Mouse (Mus musculus): Measurements from ENCODE around the gene Guca2b. TPM values are rescaled to one million over a fixed set of nuclear protein-coding genes. Genes with fewer than 3 reads are reported as not detected.

Gene Guca2b
- total and polyA plus RNA-seq, 3 experiments = 1.1 to 2.3 TPM; not detected in 1

DNA sequence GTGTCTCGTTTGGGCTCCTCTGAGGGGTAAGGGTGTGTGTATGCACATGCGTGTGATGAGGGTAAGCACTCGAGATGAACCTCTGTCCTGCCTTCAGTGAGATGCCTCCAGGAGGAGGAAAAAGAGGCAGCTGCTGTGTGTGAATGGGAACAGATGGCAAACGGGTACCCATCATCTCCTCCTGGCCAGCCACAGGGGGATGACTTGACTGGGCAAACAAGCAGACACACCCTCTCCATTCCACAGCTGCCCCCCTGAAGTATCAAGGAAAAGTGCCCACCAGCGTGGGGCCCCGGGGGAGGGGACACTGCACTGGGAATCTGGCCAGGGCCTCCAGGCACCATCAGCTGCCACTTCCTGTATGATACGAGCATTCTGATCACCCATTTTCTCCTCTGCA lies 25.4 kb downstream of the Guca2b start:
- Histone ChIP-seq H3K36me3 (replicated peaks in 1 of 2; ENCODE audit: control insufficient read depth in 1 of 2, insufficient read depth in 1 of 2, low read length in 1 of 2) (peaks cover 23 to 56% of the 10 kb centered on the region in 2 experiments), H3K27ac (ENCODE audit: insufficient read depth, low read depth) (no peak overlapping the region), H3K9me3 (replicated peaks; ENCODE audit: low read length) (no peaks in the 10 kb centered on the region), H3K4me3 (replicated peaks in 1 of 3; ENCODE audit: low read depth in 2 of 3, low read length in 2 of 3, poor library complexity in 1 of 3) (no peak overlapping the region), H3K79me2 (replicated peaks; ENCODE audit: control insufficient read depth, extremely low read depth, insufficient read depth, poor library complexity, severe bottlenecking) (no peaks in the 10 kb centered on the region), H3K4me1 (ENCODE audit: control insufficient read depth in 1 of 2, insufficient read depth in 2 of 2) (peaks cover 2 to 33% of the 10 kb centered on the region in 2 experiments; a peak in 2 of 4 replicates), H3K4me2 (ENCODE audit: insufficient read depth, low read depth, poor library complexity, severe bottlenecking) (no peak overlapping the region), H3K27me3 (replicated peaks) (no peaks in the 10 kb centered on the region), H3K9ac (ENCODE audit: insufficient read depth, low read depth) (no peak overlapping the region)
- in situ Hi-C loops (cut with MboI; ENCODE audit: low pct_ligation_motif_present, low pct_unique_long_range_greater_than_20kb, low sequenced_read_pairs) (loop anchor here (5.0 kb wide), 1 partner anchor 34 kb away; no protein-coding TSS in a partner anchor), dilution Hi-C loops (cut with MboI; ENCODE audit: extremely low pct_ligation_motif_present, extremely low pct_unique_long_range_greater_than_20kb, low sequenced_read_pairs) (no loop called here)
- TF ChIP-seq MAFK (IDR thresholded peaks at IDR 0.05; ENCODE audit: insufficient replicate concordance, low read length) (no peak), POLR2AphosphoS2 (IDR thresholded peaks at IDR 0.05; ENCODE audit: low read depth, low read length) (no peak), HCFC1 (IDR thresholded peaks at IDR 0.05; ENCODE audit: low read depth, low read length) (no peak), USF1 (IDR thresholded peaks at IDR 0.05; ENCODE audit: low read depth, low read length) (no peak)
- DNase-seq (ENCODE audit: extremely low read depth) = no peak

DNA sequence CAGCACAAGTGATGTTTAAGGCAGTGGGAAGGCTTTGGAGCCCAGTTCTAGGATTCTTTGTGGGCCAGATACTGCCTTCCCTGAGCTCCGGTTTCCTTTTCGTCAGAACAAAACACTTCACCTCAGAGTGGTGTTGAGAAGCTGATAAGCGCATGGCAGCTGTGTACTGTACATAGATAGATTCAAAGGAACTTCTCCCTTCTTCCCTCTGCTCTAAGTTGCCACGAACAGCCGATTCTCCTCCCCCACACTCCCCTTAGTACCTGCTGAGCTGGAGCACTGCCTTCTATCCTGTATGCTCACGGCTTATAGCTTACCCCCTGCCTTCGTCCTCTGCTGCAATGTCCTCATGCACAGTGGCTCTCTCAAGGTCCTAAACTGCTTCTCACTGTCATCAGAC lies 26.0 kb downstream of the Guca2b start:
- no peak for DNase-seq (ENCODE audit: extremely low read depth)
- Histone ChIP-seq H3K4me2 (ENCODE audit: insufficient read depth, low read depth, poor library complexity, severe bottlenecking) (no peak overlapping the region), H3K9me3 (replicated peaks; ENCODE audit: low read length) (no peaks in the 10 kb centered on the region), H3K27me3 (replicated peaks) (no peaks in the 10 kb centered on the region), H3K36me3 (replicated peaks in 1 of 2; ENCODE audit: control insufficient read depth in 1 of 2, insufficient read depth in 1 of 2, low read length in 1 of 2) (peaks cover 28 to 56% of the 10 kb centered on the region in 2 experiments), H3K9ac (ENCODE audit: insufficient read depth, low read depth) (no peak overlapping the region), H3K4me3 (replicated peaks in 1 of 3; ENCODE audit: low read depth in 2 of 3, low read length in 2 of 3, poor library complexity in 1 of 3) (no peak overlapping the region), H3K27ac (ENCODE audit: insufficient read depth, low read depth) (no peak overlapping the region), H3K79me2 (replicated peaks; ENCODE audit: control insufficient read depth, extremely low read depth, insufficient read depth, poor library complexity, severe bottlenecking) (no peaks in the 10 kb centered on the region), H3K4me1 (ENCODE audit: control insufficient read depth in 1 of 2, insufficient read depth in 2 of 2) (peaks cover 2 to 33% of the 10 kb centered on the region in 2 experiments; a peak in 2 of 4 replicates)
- dilution Hi-C loops (cut with MboI; ENCODE audit: extremely low pct_ligation_motif_present, extremely low pct_unique_long_range_greater_than_20kb, low sequenced_read_pairs) = no loop called here
- in situ Hi-C loops (cut with MboI; ENCODE audit: low pct_ligation_motif_present, low pct_unique_long_range_greater_than_20kb, low sequenced_read_pairs) = loop anchor here (5.0 kb wide), 1 partner anchor 35 kb away; no protein-coding TSS in a partner anchor
- TF ChIP-seq BHLHE40 (IDR thresholded peaks at IDR 0.05; ENCODE audit: low read depth, low read length) = no peak
- no peak for TF ChIP-seq MAX (IDR thresholded peaks at IDR 0.05; ENCODE audit: low read length)
- TF ChIP-seq USF1 (IDR thresholded peaks at IDR 0.05; ENCODE audit: low read depth, low read length) = no peak
- TF ChIP-seq RCOR1 (conservative IDR thresholded peaks at IDR 0.05; ENCODE audit: low read depth, low read length) = no peak
- TF ChIP-seq POLR2AphosphoS2 (IDR thresholded peaks at IDR 0.05; ENCODE audit: low read depth, low read length) = no peak
- TF ChIP-seq SIN3A (IDR thresholded peaks at IDR 0.05; ENCODE audit: low read length) = no peak
- no peak for TF ChIP-seq CHD1 (IDR thresholded peaks at IDR 0.05; ENCODE audit: low read depth, low read length)

GRCm38 (mm10) chr4:119631115-119631919 lies 27.4 kb downstream of the Guca2b start:
- Histone ChIP-seq H3K9me3 (replicated peaks; ENCODE audit: low read length) (no peaks in the 10 kb centered on the region), H3K4me3 (replicated peaks in 1 of 3; ENCODE audit: low read depth in 2 of 3, low read length in 2 of 3, poor library complexity in 1 of 3) (no peak overlapping the region), H3K4me1 (ENCODE audit: control insufficient read depth in 1 of 2, insufficient read depth in 2 of 2) (peaks cover 2 to 31% of the 10 kb centered on the region in 2 experiments; a peak in 2 of 4 replicates), H3K27ac (ENCODE audit: insufficient read depth, low read depth) (no peak overlapping the region), H3K27me3 (replicated peaks) (no peaks in the 10 kb centered on the region), H3K4me2 (ENCODE audit: insufficient read depth, low read depth, poor library complexity, severe bottlenecking) (no peak overlapping the region), H3K36me3 (replicated peaks in 1 of 2; ENCODE audit: control insufficient read depth in 1 of 2, insufficient read depth in 1 of 2, low read length in 1 of 2) (peaks cover 33 to 65% of the 10 kb centered on the region in 2 experiments), H3K9ac (ENCODE audit: insufficient read depth, low read depth) (no peak overlapping the region), H3K79me2 (replicated peaks; ENCODE audit: control insufficient read depth, extremely low read depth, insufficient read depth, poor library complexity, severe bottlenecking) (no peaks in the 10 kb centered on the region)
- in situ Hi-C loops (cut with MboI; ENCODE audit: low pct_ligation_motif_present, low pct_unique_long_range_greater_than_20kb, low sequenced_read_pairs) (loop anchor here (5.0 kb wide), 1 partner anchor 36 kb away; no protein-coding TSS in a partner anchor), dilution Hi-C loops (cut with MboI; ENCODE audit: extremely low pct_ligation_motif_present, extremely low pct_unique_long_range_greater_than_20kb, low sequenced_read_pairs) (no loop called here)
- peak; percentile 54 for DNase-seq (ENCODE audit: extremely low read depth)
- TF ChIP-seq RCOR1 (conservative IDR thresholded peaks at IDR 0.05; ENCODE audit: low read depth, low read length) (no peak), PAX5 (IDR thresholded peaks at IDR 0.05; ENCODE audit: low read length) (no peak), ZKSCAN1 (IDR thresholded peaks at IDR 0.05; ENCODE audit: borderline replicate concordance, low read depth, low read length) (no peak), MAZ (IDR thresholded peaks at IDR 0.05; ENCODE audit: low read depth, low read length) (no peak), SMC3 (IDR thresholded peaks at IDR 0.05; ENCODE audit: low read depth, low read length) (peak; percentile 86), EP300 (IDR thresholded peaks at IDR 0.05; ENCODE audit: low read length) (no peak), TBP (conservative IDR thresholded peaks at IDR 0.05; ENCODE audit: low read depth, low read length) (no peak), NRF1 (IDR thresholded peaks at IDR 0.05; ENCODE audit: low read depth, low read length) (no peak), JUND (conservative IDR thresholded peaks at IDR 0.05; ENCODE audit: low read depth, low read length) (no peak), CHD2 (IDR thresholded peaks at IDR 0.05; ENCODE audit: low read length) (no peak), NELFE (IDR thresholded peaks at IDR 0.05; ENCODE audit: low read depth, low read length) (no peak), MYC (IDR thresholded peaks at IDR 0.05; ENCODE audit: low read depth, low read length) (no peak), MXI1 (IDR thresholded peaks at IDR 0.05; ENCODE audit: low read depth, low read length) (no peak), GABPA (IDR thresholded peaks at IDR 0.05; ENCODE audit: insufficient replicate concordance, low read depth, low read length) (no peak), POLR2AphosphoS2 (IDR thresholded peaks at IDR 0.05; ENCODE audit: low read depth, low read length) (no peak), ETS1 (conservative IDR thresholded peaks at IDR 0.05; ENCODE audit: low read depth, low read length) (no peak), CTCF (conservative IDR thresholded peaks at IDR 0.05 in 1 of 2, IDR thresholded peaks at IDR 0.05 in 1 of 2; ENCODE audit: low read depth in 2 of 2, low read length in 2 of 2) (peak; percentile 48 to 78)

All from CH12.LX (cell line).